Mouse (Mus musculus) megakaryocyte, embryonic 14.5 days (primary cell): Measurements from ENCODE around the gene Dnah6. TPM values are rescaled to one million over a fixed set of nuclear protein-coding genes. Genes with fewer than 3 reads are reported as not detected.

Source experiments
- H3K27me3 ChIP-seq: replicated peaks from 2 replicates; pipeline ENCODE3; 2012; ENCODE audit warnings: inconsistent platforms
- H3K36me3 ChIP-seq: replicated peaks from 2 replicates; pipeline ENCODE3; 2012; ENCODE audit warnings: low read length, inconsistent platforms, mixed read lengths
- H3K4me1 ChIP-seq: 2 replicates; pipeline ENCODE4 v1.6.1; 2012; ENCODE audit warnings: inconsistent platforms
- H3K4me3 ChIP-seq: replicated peaks from 2 replicates; pipeline ENCODE3; 2012; ENCODE audit warnings: moderate library complexity, mild to moderate bottlenecking, inconsistent platforms
- H3K9me3 ChIP-seq: 2 replicates; pipeline ENCODE4 v1.6.1; 2012; ENCODE audit warnings: inconsistent platforms
- FLI1 ChIP-seq: IDR thresholded peaks from 2 replicates; pipeline ENCODE4 v1.6.1; 2012; ENCODE audit warnings: low read length, inconsistent platforms, mixed read lengths
- GATA1 ChIP-seq: IDR thresholded peaks from 3 replicates; pipeline ENCODE4 v1.6.1; 2012; ENCODE audit warnings: mixed read lengths, low read length, inconsistent platforms, borderline replicate concordance
- polyA plus RNA-seq: library from polyadenylated mRNA; stranded (reverse); fragments of >175 nt; gene quantifications from 2 replicates; pipeline ENCODE4 v1.2.3, GENCODE M21; 2012; ENCODE audit warnings: low replicate concordance; ENCODE audit not compliant: insufficient read depth

The Dnah6 gene
- polyA plus RNA-seq, 1 experiment: not detected

DNA sequence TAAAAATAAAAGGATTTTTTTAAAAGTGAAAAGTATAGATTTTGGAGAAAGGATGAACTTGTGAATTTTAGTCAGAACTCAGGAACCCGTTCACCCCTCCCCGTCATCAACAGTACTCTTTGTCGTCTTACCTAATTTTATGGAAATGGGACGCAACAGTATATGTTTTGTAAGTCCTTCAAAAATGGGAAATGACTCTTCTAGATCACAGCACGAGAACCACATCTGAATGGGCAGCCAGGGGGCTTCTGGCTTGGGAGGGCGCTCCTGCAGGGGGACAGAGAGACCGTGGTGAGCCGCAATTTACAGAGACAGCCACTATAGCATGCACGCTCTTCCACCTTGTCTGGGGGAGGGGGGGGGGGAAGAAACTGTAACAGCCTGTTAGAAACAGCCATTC, 167.9 kb downstream of the Dnah6 start:
- H3K4me3 ChIP-seq: no peak overlapping the region
- TF ChIP-seq GATA1: no peak
- no peak for TF ChIP-seq FLI1
- peaks cover 32% of the 10 kb centered on the region for H3K9me3 ChIP-seq
- no peaks in the 10 kb centered on the region for H3K4me1 ChIP-seq
- H3K36me3 ChIP-seq: no peaks in the 10 kb centered on the region
- H3K27me3 ChIP-seq: no peaks in the 10 kb centered on the region

DNA sequence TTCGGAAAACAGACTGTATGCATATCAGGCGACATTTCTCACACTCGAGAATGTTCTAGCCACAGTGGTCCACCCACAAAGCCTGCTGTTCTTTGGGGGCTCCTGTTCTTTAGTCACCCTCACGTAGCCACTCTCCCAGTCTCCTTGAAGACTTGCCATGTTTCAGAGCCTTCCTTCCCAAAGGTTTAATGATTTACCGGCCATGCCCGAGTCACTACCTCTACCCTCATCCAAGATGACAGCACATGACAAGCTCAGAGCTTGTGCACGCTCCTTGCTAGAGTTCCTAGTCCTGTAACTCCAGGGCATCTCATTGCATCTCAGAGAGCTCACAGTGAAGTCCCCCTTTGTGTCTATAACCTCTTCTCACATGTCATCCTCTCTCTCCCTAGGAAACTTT, 174.2 kb downstream of the Dnah6 start:
- TF ChIP-seq GATA1 (no peak), FLI1 (no peak)
- no peak overlapping the region for H3K4me3 ChIP-seq

DNA sequence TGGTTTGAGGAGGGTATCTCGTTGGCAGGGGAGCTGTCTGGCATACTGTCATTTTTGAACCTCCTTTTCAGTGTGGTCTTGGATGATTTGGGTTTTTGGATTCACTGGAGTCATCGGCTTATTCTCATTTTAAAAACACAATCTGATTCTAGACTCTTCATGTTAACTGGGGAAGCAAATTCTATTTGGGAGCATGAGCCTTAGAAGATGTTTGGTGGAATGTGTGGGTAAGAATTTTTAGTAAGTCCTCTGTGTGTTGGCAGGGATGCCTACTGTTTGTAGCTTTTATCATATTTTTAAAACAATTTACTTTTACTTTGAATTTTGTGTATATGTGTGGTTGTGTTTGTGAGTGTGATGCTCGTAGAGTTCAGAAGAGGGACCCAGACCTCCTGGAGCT, 175.5 kb downstream of the Dnah6 start:
- Histone ChIP-seq H3K4me3 (no peak overlapping the region), H3K4me1 (no peaks in the 10 kb centered on the region), H3K36me3 (no peaks in the 10 kb centered on the region), H3K27me3 (no peaks in the 10 kb centered on the region), H3K9me3 (peaks cover 3% of the 10 kb centered on the region; the same call in 1 of the 2 replicates)
- no peak for TF ChIP-seq GATA1
- TF ChIP-seq FLI1: no peak

More for the DNA sequence above, 174.2 kb downstream of the Dnah6 start:
- peaks cover 3% of the 10 kb centered on the region; the same call in 1 of the 2 replicates for H3K9me3 ChIP-seq
- H3K27me3 ChIP-seq: no peaks in the 10 kb centered on the region
- H3K36me3 ChIP-seq: no peaks in the 10 kb centered on the region
- no peaks in the 10 kb centered on the region for H3K4me1 ChIP-seq

DNA sequence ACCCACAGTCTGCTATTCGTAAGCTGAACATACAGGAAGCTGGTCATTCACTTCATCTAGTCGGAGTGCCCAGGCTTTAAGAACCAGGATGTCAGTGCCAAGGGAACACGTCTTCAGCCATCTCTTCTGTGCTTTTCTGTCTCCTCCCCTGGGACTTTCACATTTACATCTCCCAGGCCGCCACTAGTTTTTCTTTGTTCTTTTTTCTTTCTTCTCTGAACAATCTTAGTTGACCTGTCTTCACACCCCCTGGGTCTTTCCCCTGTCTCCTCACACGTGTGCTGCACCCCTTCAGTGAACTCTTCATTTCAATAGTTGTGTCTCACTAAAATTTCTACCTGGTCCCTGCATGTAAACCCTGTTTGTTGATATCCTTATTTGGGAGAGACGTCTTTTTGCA, 179.2 kb downstream of the Dnah6 start:
- no peaks in the 10 kb centered on the region for H3K4me1 ChIP-seq
- no peaks in the 10 kb centered on the region for H3K36me3 ChIP-seq
- no peaks in the 10 kb centered on the region for H3K27me3 ChIP-seq
- peaks cover 3% of the 10 kb centered on the region; the same call in 1 of the 2 replicates for H3K9me3 ChIP-seq
- TF ChIP-seq GATA1 (no peak), FLI1 (no peak)
- H3K4me3 ChIP-seq: no peak overlapping the region

DNA sequence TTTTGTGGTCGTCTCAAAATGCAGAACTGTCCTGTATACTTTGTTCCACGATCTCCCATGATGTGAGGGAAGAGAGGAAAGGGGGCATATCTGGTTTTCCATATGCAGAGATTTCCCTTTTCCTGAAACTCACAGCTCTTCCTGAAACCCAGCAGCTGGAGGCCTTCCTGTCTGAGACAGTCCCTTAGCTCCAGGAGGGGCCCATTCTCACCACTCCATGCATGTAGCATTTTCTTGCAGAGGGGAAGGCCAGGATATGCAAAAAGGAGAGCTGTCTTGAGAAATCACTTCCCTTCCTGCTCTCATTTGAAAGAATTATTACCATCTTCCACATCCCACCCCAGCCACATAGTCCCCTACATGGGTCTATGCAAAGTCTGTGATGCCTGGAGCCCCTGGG, 183.2 kb downstream of the Dnah6 start:
- TF ChIP-seq GATA1 (no peak), FLI1 (no peak)
- Histone ChIP-seq H3K27me3 (no peaks in the 10 kb centered on the region), H3K4me1 (no peaks in the 10 kb centered on the region), H3K4me3 (no peak overlapping the region), H3K36me3 (no peaks in the 10 kb centered on the region), H3K9me3 (no peaks in the 10 kb centered on the region)

DNA sequence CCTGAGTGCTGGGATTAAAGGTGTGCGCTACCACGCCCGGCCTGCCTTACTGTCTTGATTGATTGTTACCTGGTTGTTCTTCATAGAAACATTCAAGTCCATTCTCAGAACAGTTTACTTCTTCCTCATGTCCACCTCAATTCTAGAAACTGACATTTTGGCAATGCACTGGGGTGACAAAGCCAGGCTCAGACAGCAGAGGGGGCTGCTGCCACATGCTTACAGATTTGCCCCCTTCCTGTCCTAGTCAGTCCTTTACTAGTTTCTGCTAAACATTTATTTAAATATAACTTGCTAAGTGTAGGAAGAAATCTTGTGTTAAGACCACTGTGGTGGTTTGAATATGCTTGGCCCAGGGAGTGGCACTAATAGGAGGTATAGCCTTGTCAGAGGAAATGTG, 192.6 kb downstream of the Dnah6 start:
- Histone ChIP-seq H3K9me3 (peaks cover 22% of the 10 kb centered on the region), H3K27me3 (peaks cover 4% of the 10 kb centered on the region)

DNA sequence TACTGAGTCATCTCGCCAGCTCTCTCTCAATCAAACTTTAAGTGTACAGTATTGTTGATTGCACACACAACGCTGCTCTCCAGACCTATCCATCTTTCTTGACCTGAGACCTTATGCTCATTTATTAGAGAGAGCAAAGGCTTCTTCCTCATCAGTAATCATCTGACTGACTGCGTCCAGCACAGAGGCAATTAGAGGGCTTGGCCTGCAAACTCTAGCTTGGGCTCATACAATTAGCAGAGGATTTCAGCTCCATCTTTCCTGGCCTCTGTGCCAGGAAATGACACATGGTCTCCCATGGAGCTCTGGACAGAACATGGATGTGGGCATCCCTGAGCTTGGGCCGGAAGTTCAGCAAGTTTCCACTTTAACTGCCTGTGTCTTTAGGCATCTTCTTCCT, 193.6 kb downstream of the Dnah6 start:
- Histone ChIP-seq H3K9me3 (peaks cover 22% of the 10 kb centered on the region), H3K36me3 (no peaks in the 10 kb centered on the region)

More for the DNA sequence above, 192.6 kb downstream of the Dnah6 start:
- no peak for TF ChIP-seq FLI1
- no peak for TF ChIP-seq GATA1
- Histone ChIP-seq H3K36me3 (no peaks in the 10 kb centered on the region), H3K4me1 (no peaks in the 10 kb centered on the region), H3K4me3 (no peak overlapping the region)

DNA sequence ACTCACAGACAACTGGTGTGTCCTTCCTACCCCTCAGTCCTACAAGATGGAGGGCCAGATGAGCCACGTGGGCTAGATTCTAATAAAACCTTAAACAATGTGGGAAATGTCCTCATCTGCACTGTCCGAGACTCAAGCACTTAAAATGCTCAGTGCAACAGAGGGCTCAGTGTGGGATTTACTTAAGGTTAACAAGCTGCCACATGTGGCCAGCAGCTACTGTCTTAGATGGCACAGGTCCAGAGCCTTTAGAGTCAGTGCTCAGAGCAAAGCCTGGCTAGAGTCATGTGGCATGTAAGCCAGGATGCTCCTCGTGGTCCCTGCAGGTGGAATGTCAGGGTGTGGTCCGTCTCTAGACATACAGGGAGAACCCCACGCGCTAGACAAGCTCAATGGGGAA, 194.6 kb downstream of the Dnah6 start:
- Histone ChIP-seq H3K4me3 (no peak overlapping the region), H3K36me3 (no peaks in the 10 kb centered on the region), H3K27me3 (peaks cover 4% of the 10 kb centered on the region), H3K9me3 (peaks cover 22% of the 10 kb centered on the region), H3K4me1 (no peaks in the 10 kb centered on the region)
- TF ChIP-seq GATA1: no peak
- no peak for TF ChIP-seq FLI1

More for the DNA sequence above, 193.6 kb downstream of the Dnah6 start:
- TF ChIP-seq GATA1 (no peak), FLI1 (no peak)
- Histone ChIP-seq H3K4me1 (no peaks in the 10 kb centered on the region), H3K4me3 (no peak overlapping the region), H3K27me3 (peaks cover 4% of the 10 kb centered on the region)

DNA sequence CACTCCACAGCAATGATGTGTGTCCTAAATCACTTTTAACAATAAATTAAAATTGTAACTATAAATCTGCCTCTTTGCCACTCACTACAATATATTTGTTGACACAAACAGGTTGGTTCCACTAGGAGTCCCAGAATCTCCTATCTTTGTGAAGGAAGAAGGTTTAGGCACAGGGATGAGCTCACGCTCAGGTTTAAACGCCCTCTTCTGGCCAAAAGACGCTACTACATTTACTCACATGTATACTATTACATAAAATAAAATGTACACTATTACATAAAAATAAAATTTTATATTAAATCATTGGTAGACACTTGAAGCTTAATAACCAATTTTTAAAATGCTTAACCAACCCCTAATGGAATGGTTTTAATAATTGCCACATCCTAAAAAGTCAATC, 201.4 kb downstream of the Dnah6 start:
- no peaks in the 10 kb centered on the region for H3K36me3 ChIP-seq
- peaks cover 3% of the 10 kb centered on the region for H3K27me3 ChIP-seq
- no peak overlapping the region for H3K4me3 ChIP-seq
- H3K9me3 ChIP-seq: peaks cover 5% of the 10 kb centered on the region
- no peaks in the 10 kb centered on the region for H3K4me1 ChIP-seq
- TF ChIP-seq GATA1 (no peak), FLI1 (no peak)

DNA sequence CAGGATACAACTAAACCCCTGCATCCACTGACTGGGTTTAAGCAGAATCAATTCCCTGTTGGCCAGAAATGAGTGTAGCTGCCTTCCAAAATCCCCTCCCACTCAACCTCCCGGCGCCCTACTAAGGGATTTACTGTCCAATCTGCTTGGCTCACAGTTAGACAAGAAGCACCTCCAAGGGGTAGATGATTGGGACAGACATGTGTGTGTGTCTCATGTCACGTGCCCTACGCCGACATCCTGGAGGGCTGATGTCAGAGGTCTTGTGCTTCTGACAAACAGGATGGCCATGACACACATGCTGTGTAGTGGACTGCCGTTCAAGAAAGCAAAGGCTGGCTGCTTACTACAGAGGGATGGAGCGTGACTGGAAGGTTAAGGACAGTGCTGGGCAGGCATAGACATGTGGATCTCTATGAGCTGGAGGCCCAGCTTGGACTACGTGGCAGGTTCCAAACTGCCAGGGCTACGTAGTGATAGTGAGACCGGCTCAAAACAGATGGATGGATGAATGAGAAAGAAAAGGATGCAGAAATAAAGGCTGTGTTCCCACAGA, 202.6 kb downstream of the Dnah6 start:
- TF ChIP-seq FLI1 (no peak), GATA1 (no peak)
- Histone ChIP-seq H3K36me3 (no peaks in the 10 kb centered on the region), H3K27me3 (peaks cover 5% of the 10 kb centered on the region), H3K4me3 (no peak overlapping the region), H3K4me1 (no peaks in the 10 kb centered on the region), H3K9me3 (peaks cover 5% of the 10 kb centered on the region)
